Mouse (Mus musculus) embryo, embryonic 11.5 days (tissue): ENCODE measurements around the gene Hyal3.

Source experiments
- DNase-seq: peaks from one replicate; pipeline ENCODE4 v3.0.0-alpha.2; 2012; ENCODE audit warnings: low read depth, low spot score

Hyal3 gene

DNA sequence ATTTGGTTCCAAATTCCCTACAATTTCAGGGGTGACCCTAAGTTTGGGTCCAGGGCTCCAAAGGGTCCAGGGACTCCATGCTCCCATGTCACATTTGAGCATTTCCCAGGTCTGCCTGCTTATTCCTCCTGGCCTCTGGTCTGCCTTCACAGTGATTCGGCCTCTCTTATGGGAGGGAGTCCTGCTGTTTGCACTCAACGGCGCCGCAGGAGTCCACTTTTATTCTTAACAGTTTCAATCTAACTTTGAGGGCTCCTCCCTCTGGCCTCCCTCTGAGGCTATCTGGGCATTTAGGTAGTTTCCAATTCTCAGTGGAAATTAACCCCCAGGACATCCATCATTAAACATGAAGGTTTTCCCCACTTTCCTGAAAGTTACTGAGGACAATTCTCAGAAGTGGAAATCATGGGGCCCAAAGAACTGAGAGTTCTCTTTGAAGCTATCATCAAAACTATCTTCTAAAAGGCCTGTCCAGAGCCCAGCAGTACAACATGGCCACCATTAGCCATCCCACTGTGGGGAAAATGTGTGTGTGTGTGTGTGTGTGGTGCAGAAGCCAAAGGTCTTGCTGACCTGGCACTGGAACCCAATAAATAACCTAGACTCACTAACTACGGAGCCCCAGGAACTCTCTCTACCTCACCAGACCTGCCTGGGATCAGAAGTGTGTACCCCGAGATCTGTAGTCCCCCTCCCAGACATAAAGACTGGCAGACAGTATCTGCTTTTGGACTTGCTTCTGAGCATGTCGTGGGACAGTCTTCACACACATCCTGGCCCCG, 13.9 kb downstream of the Hyal3 start:
- DNase-seq, result no peak

DNA sequence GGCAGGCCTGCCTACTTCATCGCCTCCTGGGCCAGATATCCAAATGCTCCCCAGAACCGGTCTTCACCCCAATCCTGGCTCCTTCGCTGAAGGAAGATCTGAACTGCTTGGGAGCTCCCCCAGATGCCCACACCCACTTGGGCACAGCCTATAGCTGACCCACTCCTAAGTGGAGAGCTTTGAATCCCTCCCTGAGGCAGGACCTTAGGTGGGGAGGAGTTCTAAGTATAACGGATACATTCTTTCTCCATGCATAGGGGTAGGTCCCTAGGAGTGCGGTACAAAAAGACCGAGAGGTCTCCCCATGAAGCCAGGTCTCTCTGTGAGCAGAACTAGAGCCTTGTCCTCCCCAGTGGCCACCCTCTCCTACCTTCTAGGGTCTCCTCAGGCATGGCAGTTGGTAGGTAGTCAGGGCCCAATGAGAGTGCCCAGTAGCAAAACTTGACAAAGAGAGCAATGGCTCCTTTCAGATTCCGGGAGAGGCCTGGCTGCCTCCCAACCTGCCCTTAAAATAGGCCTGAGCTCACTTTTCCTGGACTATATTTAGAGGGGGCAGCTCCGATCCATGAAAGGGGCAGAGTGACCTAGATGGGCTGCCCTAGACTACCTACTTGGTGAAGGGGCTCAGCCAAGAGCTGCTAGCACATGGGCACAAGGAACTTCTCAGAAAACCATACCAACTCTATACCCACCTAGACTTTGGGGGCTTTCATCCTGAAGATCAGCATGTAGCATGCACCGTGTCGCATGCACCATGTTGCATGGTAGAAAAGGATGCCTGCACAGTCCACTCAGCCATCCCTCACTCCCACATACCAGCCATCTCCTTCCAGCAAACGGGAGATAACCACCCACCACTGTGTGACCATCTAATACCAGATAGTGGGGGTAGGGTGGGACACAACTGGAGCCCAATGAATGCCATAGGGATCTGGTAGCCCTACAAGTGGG, 16.3 kb downstream of the Hyal3 start:
- no peak for DNase-seq

DNA sequence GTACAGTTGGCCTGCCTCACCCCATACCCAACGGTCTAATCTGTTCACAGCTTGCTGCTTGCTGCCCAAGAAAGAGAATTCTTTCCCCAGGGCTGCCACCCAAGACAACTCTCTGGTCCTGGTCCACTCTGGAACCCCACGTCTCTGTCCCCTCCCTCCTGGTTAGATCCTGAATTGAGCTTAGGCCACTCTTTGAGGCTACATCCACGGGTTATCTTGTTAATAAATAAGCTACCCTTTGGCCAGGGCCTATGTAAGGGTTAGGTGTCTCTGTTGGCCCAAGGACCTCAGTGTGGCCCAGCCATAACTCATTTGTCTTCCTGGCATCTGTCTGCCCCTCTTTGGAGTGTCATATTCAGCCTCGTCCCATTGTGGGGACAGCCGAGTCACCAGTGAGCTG, 17.8 kb downstream of the Hyal3 start:
- DNase-seq, result no peak

DNA sequence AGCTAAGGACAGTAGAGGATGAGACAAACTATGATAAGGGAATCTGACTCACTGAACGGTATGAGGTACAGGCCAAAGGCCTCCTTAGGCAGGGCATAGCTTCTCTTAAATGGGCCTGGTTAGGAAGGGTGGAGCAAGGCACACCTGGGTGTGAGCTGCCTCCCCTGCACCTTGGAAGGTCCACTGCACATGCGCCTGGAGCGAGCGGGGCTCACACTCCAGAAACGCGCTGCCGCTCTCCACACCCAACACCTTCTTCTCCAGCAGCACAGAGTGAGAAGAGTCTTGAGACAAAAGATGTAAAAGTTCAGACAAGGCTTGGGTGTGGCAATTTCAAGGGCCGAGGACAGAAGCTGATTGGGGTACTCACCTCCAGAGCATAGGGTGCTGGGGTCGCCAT, 18.8 kb downstream of the Hyal3 start:
- no peak for DNase-seq

DNA sequence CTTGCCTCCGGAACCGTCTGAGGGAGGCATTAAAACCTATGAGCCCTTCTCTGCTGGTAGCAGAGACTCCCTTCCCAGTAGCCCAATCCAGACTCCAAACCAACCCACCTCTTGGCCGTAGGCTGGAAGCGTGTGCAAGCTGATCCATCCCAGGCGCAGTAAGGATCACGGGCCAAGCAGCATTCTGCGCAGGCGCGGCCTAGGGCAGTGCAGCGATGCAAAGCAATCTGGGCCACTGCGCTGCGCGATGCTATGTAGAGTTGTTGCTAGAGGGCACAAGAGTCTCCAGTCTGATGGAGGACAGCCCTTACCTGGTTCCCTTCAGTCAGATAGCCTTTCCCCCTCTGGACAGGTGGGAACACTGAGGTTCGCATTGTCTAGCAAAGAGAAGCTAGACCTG, 19.2 kb downstream of the Hyal3 start:
- DNase-seq, result no peak

DNA sequence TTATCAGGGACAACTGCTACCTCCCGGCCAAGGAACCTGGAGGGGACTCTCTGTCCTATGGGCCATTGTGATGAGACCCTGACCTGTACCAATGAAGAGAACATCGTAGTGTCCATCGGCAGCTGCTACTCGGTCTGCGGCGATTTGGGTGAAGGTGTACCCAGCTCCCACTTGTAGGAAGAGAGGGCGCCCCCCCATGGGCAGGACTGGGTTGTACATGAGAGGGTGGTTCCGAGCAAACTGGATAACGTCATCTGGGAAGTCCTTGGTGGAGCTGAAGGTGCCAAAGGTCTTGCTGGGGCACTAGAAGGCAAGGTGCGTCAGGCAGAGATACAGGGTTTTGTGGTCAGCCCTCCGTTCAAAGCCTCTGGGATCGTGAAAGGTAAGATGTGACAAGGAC, 20.1 kb downstream of the Hyal3 start:
- DNase-seq, result no peak

DNA sequence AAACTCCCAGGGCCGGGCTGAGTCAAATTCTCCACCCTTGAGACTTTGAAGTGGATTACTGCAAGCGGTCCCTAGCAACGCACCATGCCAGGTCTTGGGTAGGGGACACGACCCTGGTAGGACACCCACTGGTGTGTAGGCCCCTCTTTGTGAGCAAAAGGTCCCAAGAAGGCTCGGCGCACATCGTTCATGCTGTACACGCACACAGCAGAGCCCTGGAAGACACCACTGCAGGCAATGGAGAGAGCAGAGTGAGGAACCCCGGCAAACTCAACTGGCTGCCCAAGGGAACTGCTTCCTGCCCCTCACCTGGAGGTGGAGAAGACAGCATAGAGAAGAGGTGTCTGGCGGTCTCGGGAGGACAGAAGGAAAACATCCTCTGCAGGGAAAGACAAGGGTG, 20.7 kb downstream of the Hyal3 start:
- no peak for DNase-seq

DNA sequence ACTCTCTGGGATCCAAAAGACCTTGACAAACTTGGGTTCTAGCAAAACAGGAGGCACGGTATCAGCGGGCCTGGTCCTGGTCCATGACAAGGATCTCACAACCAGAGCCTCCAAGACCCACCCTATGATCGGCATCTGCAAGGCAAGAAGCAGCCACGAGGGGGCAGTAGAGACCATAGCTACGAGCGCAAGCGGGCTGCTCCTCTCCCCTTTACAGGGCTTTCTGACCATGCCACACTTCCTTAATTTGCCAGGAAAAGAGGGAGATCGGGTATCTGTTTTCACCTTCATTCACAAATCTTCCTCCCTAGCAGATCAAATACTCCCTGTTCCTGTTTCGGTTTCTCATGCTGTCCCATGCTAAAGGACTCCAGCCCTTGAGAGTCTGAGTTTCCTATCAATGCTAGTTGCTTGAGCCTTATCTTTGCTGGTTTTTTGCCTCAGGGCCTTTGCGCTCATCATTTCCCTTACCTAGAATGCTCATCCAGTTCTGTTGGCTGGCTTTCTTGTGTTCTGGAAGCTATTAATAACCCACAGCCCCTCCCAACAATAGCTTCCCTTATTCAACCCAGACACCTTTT, 21.5 kb downstream of the Hyal3 start:
- peak; percentile 84 for DNase-seq

DNA sequence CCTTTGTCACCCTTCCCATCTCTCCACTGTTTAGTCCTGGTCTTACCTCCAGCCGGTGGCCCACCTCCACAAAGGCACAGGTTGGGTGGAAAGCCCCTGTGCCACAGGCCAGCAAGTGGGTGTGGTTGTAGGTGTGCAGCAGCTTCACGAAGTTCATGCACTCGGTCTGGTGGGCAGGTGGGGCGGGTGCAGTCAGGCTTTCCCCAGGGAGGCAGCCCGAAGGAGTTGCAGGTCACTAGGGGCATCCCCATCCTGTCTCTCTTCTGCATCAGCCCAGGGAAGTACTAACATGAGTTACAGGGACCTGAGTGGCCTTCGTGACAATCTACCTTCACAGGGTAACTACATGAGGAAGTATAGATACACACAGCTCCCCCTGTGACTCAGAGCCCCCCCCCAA, 22.6 kb downstream of the Hyal3 start:
- no peak for DNase-seq

DNA sequence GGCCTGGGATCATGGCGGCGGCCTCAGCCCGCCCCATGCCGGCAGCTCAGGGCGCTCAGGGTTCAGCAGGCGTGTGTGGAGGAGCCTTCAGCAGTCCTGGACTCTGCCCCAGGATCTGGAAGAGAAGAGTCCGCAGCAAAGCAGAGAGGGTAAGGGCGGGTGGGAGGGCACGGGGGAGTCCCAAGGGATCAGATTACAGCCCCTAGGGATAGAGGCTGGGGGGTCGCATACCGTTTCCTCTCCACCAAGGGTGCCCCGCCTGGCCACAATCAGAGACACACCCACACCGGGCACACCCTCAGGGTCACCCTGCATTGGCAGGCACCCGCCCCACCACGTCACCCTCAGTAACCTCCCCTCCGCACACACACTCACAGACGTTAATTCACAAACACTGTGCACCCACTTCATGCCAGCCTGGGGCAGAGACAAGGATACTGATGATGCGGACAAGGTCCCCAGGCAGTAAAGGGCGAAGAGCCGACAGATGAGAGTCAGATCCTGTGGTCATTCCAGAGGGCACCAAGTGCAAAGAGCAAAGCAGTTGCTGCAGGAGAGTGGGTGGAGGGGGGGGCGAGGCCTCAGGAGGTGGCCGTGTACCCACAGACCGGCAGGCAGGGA, 24.5 kb downstream of the Hyal3 start:
- DNase-seq, result no peak

DNA sequence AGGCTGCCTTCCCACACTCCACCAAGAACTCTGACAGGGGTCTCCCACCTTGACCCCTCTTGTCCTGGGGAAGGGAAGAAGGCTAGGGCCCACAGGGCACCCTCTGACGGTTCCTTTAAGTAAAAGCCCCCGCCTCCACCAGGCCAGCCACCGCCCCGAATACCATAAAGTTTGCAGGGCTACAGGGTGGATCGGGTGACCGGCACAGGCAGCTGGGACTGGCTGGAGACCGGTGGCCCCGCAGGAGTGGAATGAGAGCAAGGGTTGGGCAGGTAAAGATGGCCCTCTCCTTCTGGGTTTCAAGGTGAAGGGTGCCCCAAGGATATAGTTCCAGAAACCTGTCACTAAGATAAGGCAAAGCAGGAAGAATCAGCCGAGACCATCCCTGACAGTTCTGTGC, 26.0 kb downstream of the Hyal3 start:
- no peak for DNase-seq

DNA sequence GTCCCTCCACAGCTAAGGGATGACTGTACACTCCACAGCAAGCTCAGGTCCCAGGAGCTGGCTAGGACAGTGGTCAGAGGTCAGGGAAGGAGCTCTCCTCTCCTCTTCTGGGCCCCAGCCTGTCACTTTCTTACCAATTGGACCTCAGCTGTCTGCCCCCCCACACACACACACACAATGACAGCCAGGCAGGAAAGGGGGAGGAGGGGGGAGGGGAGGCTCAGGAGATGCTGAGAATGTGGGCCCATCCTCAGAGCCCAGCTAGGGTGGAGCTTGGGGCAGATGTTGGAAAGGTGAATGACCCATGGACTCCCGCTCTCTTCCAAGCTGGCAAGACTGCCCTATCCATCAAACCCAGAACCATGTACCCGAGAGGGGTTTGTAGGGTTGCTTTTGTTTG, 26.4 kb downstream of the Hyal3 start:
- no peak for DNase-seq

DNA sequence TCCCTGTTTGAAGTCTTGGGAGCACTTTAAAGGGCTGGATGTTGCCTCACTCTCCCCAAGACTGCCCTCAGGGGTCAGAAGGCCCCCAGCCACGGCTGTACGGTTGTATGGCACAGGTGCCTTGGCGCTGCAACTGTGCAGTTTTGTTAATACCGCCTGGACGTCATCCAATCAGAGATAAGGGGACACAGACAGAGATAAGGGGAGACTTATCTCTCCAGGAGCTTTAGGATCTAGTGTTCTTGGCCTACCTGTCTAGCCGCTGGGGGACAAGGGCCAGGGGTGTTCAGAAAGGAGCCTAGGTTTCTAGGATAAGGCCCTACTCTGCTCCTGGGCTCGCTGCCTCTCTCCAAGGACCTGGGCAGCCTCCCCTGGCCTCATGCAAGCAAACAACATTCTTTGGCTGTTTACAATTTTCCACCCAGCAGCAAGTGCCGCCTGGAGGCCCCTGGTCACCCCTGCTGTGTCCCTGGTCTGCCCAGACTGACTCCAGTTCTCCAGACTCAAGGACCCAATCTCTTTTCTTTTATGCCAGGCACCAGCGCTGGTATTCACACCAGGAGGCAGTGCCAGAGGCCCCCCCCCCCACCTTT, 27.1 kb downstream of the Hyal3 start:
- DNase-seq, result no peak

DNA sequence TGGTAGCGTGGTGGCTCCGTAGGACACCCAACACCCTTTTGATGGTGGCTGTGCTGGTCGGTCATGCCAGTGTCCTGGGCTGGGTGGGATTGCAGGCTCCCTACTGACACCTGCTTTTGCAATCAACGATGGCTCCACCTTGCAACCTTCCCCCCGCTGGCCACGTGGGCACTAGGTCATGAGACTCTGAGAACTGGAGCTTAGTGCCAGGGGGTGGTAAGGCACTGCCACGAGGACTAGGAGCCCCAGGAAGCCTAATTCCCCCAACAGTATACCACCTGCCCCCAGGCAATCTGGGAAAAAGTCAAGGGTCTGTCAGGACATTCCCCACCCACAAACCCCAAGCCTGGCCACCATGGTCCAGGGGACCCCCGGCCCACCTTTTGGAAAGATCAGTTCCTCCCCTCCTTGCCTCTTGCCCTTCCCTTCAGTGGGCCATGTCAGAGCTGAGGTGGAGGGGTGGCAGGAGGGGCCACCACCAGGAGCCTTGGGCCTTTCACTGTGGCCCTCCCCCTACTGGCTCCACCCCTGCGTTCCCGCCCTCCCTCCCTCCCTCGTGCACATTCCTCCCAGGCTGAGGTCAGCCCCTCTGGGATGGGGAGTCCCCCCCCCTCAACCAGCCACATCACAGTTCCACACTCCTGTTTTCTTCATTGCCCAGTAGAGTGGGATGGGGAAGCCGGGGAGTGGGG, 28.3 kb downstream of the Hyal3 start, which contains the start of gene Sema3b:
Gene Sema3b (minus strand): TSS at position 489 of the 692 bp plus-strand sequence.
- DNase-seq, result no peak

DNA sequence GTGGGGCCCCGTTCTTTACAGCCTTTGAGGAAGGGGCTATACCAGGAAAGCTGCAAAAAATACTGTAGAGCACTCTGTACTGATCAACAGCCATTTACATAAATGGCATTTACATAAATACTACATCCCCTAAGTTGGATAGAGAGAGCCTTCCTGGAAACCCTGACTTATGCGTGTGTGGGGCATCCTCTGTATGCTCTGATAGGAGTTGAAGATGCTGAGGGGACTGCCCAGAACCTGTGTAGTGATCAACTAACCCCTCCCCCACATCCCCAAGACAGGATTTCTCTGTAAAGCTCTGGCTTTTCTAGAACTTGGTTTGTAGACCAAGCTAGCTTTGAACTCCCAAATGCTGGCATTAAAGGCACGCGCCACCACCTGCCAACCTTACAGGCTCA, 28.8 kb downstream of the Hyal3 start:
- no peak for DNase-seq

DNA sequence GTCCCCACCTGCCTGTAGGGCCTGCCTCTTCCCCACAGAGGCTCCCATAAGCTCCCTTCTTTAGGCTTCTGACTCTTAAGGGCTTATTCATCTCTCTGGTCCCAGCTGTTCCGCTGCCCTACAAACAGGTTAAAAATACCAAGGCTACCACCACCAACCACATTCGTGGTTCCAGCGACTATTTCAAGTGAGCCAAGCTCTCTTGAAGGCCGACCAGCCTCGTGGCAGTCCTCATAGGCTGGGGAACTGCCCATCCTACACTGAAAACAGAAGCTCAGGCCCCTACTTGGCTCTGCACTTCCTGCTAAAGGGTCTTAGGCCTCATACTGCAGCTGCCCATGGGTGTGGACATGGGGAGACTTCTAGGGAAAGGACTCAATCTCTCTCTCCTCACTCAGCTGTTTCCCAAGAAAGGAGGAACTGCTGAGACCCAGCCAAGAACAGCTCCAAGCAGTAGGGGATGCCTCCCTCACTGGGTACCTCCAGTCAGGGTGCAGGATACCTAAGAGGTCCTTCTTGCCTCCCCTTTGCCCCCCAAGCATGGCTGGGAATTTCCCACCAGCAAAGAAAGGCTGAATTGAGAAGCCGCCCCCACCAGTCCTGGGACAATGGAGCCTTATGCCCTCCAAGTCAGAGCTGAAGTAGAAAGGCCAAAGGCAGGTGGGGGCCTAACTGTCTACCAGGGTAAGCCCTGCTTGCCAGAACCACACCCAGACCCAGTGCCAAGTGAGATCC, 31.0 kb downstream of the Hyal3 start:
- DNase-seq, result no peak

DNA sequence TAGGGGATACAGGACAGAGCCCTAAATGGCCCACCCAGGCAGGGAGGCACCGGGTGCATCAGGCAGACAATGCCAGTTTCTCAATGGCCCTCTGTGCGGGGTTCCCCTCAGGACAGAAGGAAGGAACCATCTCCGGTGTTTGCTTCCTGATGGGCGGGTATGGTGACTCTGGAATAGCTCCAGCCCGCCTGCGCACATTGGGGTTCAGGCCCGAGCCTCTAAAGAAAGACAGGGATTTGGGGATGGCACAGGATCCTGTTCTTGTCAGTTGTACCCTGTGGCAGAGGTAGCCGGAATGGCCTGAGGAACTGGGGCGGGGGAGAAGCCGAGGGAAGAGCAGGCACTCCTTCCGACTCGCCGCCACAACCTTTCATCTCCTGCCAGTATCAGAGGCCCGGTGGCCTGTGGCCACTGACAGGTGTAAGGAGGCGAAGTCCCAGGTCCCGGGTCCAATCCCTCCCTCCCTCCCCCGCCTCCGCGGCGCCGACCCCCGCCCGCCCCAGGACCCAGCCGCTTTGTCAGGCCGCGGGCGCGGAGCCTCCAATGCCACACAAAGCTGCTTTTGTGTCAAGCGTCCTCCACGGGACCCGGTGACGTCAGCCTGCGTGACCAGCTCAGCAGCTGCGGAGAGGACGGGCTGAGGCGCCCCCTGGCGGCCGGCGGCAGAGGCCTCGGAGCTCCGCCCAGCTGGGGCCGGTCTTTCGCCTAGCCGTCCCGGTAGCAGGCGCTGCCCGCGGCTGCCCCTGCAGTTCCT, 31.8 kb downstream of the Hyal3 start:
- DNase-seq, result peak; percentile 98

DNA sequence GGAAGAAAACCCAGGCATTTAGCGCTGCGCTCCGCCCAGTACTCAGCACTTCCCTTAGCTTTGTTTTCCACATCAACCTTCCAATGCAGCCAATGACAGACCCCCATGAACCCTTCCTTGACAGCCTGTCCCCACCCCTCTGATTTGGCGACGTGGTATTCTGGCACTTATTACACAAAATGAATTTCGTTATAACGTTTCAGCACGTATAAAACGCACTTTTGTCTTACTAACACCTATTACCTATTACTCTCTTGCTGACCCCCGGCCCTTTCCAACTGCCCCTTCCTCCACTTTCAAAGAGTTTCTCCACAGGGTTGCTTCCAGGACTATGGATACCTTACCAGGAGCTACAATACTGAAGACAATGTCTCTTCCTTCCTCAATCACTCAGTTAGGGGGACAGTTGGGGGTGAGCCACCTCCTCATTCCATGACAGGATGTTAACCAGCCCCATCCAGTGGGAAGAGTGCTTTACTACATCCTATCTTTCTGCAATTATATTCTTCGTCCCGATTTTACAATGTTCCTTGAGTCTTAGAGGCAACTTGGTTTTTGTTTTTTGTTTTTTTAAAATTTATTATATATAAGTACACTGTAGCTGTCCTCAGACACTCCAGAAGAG, 32.4 kb downstream of the Hyal3 start:
- DNase-seq, result no peak

DNA sequence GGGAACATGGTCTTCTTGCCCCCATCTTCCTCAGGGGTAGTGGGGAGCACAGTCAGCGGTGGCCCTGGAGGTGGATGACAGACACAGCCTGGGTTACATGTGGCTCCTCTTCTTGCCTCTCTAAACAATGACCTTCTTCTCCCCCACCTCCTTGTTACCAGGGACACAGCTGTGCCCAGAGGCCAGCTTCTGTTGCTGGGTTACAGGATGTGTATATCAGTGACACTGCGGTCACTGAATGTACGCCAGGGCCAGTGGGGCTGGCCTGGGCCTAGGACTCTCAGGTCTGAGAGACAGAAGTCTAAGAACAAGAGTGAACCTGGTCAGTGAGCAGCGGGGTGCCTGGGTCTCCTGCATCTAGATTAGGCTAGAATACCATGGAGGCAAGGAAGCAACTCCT, 34.4 kb downstream of the Hyal3 start:
- DNase-seq, result no peak
